Mouse (Mus musculus): ENCODE data around the gene Fcnb.
A peak's percentile ranks its signal among the peaks of the same experiment; 100 is the strongest.

Gene Fcnb

GRCm38 (mm10) chr2:28075616-28076187 is 9.0 kb downstream of the Fcnb start:
- DNase-seq, result no peak

GRCm38 (mm10) chr2:28068537-28068878 is 16.2 kb downstream of the Fcnb start:
- DNase-seq, result peak; percentile 13 to 14

GRCm38 (mm10) chr2:28067821-28068536 is 16.7 kb downstream of the Fcnb start:
- peak; percentile 8 to 10 for DNase-seq

- no peak for DNase-seq
Observed at GRCm38 (mm10) chr2:28067175-28067574, 17.5 kb downstream of the Fcnb start.

GRCm38 (mm10) chr2:28066686-28067085 is 18.0 kb downstream of the Fcnb start:
- DNase-seq, result no peak

- DNase-seq, result no peak
Observed at GRCm38 (mm10) chr2:28065081-28065651, 19.5 kb downstream of the Fcnb start.

GRCm38 (mm10) chr2:28064339-28065080 is 20.2 kb downstream of the Fcnb start:
- no peak for DNase-seq

- DNase-seq, result no peak
Observed at GRCm38 (mm10) chr2:28063711-28064338, 20.9 kb downstream of the Fcnb start.

GRCm38 (mm10) chr2:28059922-28060321 is 24.8 kb downstream of the Fcnb start:
- no peak for DNase-seq

GRCm38 (mm10) chr2:28047092-28047491 is 37.6 kb downstream of the Fcnb start:
- DNase-seq, result no peak

- DNase-seq, result no peak
Observed at GRCm38 (mm10) chr2:28046311-28046710, 38.4 kb downstream of the Fcnb start.

GRCm38 (mm10) chr2:28044920-28045598 is 39.6 kb downstream of the Fcnb start:
- no peak for DNase-seq

GRCm38 (mm10) chr2:28040466-28040865 is 44.2 kb downstream of the Fcnb start:
- no peak for DNase-seq

- DNase-seq, result no peak
Observed at GRCm38 (mm10) chr2:28039647-28040325, 44.9 kb downstream of the Fcnb start.

- DNase-seq, result no peak
Observed at GRCm38 (mm10) chr2:28038391-28039096, 46.1 kb downstream of the Fcnb start.

- DNase-seq, result peak; percentile 26 to 51
Observed at GRCm38 (mm10) chr2:28037505-28038390, 46.9 kb downstream of the Fcnb start.

- DNase-seq, result no peak
Observed at GRCm38 (mm10) chr2:28036788-28037187, 47.9 kb downstream of the Fcnb start.

GRCm38 (mm10) chr2:28034011-28034710 is 50.5 kb downstream of the Fcnb start:
- DNase-seq, result no peak

- DNase-seq, result no peak
Observed at GRCm38 (mm10) chr2:28032469-28032868, 52.2 kb downstream of the Fcnb start.

GRCm38 (mm10) chr2:28031860-28032259 is 52.8 kb downstream of the Fcnb start:
- no peak for DNase-seq

All from kidney, postnatal 4 days (tissue).